Mouse (Mus musculus): ENCODE results near the gene Agps. TPM values are rescaled to one million over a fixed set of nuclear protein-coding genes. Genes with fewer than 3 reads are reported as not detected.

Gene Agps
- total RNA-seq, 2 experiments from 2014 or later, result 24.3 to 27.6 TPM

GRCm38 (mm10) chr2:75824846-75825245, 7.1 kb upstream of the Agps start:
- no peak for ATAC-seq (replicated peaks; ENCODE audit: low FRiP score, low TSS enrichment, poor library complexity, severe bottlenecking)

DNA sequence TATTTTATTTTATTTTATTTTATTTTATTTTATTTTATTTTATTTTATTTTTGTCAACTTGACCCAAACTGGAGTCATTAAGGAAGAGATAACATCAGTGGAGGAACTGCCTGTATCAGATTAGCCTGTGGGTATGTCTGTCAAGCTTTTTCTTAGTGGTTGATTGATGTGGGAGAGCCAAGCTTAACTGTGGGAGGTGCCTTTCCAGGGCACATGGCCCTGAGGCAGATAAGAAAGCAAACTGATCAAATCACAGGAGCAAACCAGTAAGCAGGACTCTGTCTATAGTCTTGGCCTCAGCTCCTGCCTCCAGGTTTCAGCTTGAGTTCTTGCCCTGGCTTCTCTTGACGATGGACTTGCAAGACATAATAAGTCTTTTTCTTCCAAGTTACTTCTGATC, 6.4 kb upstream of the Agps start:
- ATAC-seq (replicated peaks; ENCODE audit: low FRiP score, low TSS enrichment, poor library complexity, severe bottlenecking), result peak; percentile 59

- ATAC-seq (replicated peaks; ENCODE audit: low FRiP score, low TSS enrichment, poor library complexity, severe bottlenecking), result no peak
These were observed 2.9 kb upstream of the Agps start for GRCm38 (mm10) chr2:75828931-75829610.

DNA sequence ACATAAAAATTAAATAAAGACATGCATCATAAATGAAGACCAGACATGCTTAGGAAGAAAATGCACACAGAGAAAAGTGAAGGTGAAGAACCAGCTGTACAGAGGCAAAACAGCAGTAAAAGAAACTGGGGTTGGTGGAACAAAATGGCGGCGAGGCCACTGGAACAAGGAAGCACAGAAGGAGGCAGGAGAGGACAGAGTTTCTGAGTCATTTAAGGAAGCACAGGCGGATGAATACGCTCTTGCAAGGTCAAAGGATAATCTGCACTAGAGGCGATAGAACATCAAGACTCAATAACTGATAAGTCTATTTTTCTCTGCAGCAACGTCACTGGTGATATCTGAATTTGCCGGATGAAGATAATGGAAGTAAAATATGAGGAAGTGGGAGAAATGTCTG, 1.7 kb upstream of the Agps start:
- ATAC-seq (replicated peaks; ENCODE audit: low FRiP score, low TSS enrichment, poor library complexity, severe bottlenecking), result no peak

DNA sequence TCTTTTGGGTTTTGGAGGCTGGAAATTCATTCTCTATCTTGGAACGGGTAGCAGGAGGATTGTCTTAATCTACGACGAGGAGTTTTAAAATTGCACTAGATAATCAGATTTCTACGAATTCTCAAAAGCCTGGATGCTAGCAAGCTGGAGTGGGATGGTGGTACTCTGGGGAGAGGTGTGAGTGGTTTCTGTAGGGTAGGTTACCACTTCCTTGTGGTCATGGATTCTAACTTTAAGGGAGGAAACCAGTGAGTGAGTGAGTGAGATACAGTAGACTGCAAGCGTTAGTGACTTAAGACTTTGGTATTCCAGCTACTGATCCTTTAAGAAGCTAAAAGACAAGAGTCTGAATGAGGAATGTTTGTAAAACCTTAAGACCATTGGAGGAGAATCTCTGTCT, 804 bp downstream of the Agps start:
- ATAC-seq (replicated peaks; ENCODE audit: low FRiP score, low TSS enrichment, poor library complexity, severe bottlenecking), result no peak

GRCm38 (mm10) chr2:75834492-75834891, 2.5 kb downstream of the Agps start:
- ATAC-seq (replicated peaks; ENCODE audit: low FRiP score, low TSS enrichment, poor library complexity, severe bottlenecking), result no peak

DNA sequence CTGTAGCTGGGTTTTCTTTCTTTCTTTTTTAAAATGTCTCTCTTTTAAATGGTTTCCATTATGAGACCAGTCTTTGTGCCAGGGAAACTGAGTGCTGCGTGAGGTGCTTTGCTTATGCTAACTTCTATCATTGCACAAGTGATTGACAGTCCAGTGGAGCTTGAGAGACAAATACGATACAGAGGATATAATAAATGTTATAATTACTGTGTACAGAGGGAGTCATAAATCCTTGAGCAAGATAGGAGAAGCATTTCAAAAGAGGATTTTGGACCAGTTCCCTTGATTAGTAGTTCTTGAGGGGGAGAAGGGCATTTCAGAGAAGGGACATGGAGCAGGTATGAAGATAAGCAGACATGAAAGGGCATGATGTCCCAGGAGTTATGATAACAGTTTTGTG, 10.3 kb downstream of the Agps start:
- ATAC-seq (replicated peaks; ENCODE audit: low FRiP score, low TSS enrichment, poor library complexity, severe bottlenecking), result no peak; the same call in 1 of the 2 replicates

DNA sequence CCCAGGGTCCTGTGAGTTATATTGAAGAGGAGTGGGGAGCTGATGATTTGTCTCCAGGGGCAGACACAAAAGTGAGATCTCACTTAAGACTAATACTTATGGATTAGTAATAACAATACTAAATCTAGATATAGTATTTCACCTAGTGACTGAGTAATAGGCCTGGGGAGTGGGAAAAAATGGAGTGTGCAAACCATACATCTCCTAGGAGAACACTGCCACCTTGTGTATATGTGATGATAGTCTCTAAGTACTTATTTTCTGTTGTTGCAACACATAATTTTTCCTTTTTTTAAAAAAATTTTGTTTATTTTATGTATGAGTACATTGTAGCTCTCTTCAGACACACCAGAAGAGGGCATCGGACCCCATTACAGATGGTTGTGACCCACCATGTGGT, 15.7 kb downstream of the Agps start:
- no peak for ATAC-seq (replicated peaks; ENCODE audit: low FRiP score, low TSS enrichment, poor library complexity, severe bottlenecking)

GRCm38 (mm10) chr2:75852483-75852882, 20.5 kb downstream of the Agps start:
- no peak for ATAC-seq (replicated peaks; ENCODE audit: low FRiP score, low TSS enrichment, poor library complexity, severe bottlenecking)

DNA sequence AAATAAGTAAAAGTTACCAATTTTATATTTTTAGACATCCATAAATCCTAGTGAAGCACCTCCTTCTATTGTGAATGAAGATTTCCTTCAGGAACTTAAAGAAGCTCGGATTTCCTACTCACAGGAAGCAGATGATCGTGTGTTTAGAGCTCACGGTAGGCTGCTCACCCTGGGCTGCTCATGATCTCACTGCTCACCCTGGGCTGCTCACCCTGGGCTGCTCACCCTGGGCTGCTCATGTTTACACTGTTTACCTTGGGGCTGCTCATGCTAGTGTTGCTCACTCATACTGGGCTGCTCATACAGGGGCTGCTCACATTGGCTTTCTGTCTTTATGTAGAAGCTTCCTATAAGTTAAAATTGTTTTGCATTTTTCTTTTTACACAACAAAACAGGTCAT, 22.2 kb downstream of the Agps start:
- ATAC-seq (replicated peaks; ENCODE audit: low FRiP score, low TSS enrichment, poor library complexity, severe bottlenecking), result no peak

DNA sequence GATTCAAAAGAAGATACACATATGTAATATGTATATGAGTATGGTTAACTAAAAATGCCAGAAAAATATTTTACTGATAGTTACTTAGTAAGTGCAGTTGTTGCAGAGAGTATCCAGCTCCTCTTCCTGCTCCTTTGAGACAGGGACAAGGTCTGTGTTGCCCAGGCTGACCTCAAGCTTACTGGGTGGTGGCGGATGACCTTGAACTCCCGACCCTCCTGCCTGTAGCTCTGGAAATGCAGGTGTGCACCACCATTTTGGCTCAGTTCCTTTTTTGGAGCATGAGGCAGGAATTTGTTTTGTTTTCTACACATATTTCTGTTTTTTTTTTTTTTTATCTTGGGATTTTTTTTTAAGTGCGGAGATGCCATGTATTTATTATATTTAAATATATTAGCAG, 29.1 kb downstream of the Agps start:
- no peak for ATAC-seq (replicated peaks; ENCODE audit: low FRiP score, low TSS enrichment, poor library complexity, severe bottlenecking)

GRCm38 (mm10) chr2:75869604-75870003, 37.6 kb downstream of the Agps start:
- ATAC-seq (replicated peaks; ENCODE audit: low FRiP score, low TSS enrichment, poor library complexity, severe bottlenecking), result no peak

DNA sequence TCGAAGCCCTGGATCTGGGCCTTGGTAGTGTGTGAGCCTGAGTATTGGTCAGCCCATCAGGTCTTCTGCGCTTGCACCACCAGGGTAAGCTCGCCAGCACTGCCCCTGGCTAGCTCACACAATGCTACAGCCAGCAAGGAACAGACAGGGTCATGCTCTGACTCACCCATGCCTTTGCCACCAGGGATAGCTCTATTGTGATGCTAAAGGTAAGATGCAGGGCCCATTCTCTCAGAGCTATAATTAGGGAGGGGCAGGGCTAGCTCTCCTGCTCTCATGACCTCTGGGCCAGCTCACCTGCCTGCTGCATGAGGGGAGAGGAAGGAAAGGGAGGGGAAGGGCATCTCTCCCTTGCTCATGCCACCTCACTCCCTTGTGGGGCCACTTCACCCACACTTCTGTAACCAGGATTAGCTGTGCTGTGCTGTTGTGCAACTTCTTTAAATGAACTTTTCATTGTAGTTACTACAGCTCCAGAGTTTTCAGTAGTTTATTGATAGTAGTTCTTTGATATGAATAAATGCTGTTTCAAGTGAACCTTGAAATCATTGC, 42.1 kb downstream of the Agps start:
- peak; percentile 18; the same call in 1 of the 2 replicates for ATAC-seq (replicated peaks; ENCODE audit: low FRiP score, low TSS enrichment, poor library complexity, severe bottlenecking)

DNA sequence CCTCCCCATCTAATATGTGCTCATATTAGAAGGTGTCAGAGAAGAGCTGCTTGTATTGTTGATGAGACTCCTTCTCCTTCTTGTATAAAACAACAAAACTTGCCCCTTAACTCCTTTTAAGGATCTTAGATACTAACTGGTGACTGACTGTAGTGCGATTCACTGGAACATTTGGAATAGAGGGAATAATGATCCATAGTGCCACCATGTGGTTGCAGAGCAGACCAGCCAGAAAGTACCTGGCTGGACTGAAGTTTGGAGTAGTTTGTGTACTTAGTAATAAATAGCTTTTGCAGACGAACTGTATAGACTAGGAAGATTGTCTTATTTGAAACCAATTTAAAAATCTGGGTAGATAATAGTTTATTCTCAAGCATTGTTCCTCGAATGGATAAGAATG, 47.8 kb downstream of the Agps start:
- ATAC-seq (replicated peaks; ENCODE audit: low FRiP score, low TSS enrichment, poor library complexity, severe bottlenecking), result no peak

- ATAC-seq (replicated peaks; ENCODE audit: low FRiP score, low TSS enrichment, poor library complexity, severe bottlenecking), result peak; percentile 77
These were observed 51.6 kb downstream of the Agps start for GRCm38 (mm10) chr2:75883543-75883942.

DNA sequence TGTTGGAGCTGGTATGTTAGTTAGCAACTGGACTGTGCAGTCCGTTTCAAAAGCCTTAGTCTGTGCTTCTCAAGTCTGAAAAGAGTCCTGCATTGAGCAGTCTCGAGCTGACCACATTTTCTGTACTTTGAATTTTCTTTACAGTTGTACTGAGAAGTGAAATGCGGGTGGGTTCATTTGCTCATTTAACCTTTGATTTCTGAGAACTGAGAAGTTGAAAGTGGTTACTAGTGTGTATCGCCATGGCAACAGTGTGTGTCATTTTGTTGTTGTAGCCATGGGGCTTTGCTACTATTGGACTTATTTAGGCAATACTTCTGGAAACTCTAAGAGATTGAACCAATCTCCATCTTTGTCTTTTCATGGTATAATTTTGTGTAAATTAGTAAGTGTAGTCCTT, 60.0 kb downstream of the Agps start:
- ATAC-seq (replicated peaks; ENCODE audit: low FRiP score, low TSS enrichment, poor library complexity, severe bottlenecking), result no peak

GRCm38 (mm10) chr2:75895711-75896110, 63.7 kb downstream of the Agps start:
- ATAC-seq (replicated peaks; ENCODE audit: low FRiP score, low TSS enrichment, poor library complexity, severe bottlenecking), result no peak

GRCm38 (mm10) chr2:75900281-75900680, 68.3 kb downstream of the Agps start:
- ATAC-seq (replicated peaks; ENCODE audit: low FRiP score, low TSS enrichment, poor library complexity, severe bottlenecking), result no peak

DNA sequence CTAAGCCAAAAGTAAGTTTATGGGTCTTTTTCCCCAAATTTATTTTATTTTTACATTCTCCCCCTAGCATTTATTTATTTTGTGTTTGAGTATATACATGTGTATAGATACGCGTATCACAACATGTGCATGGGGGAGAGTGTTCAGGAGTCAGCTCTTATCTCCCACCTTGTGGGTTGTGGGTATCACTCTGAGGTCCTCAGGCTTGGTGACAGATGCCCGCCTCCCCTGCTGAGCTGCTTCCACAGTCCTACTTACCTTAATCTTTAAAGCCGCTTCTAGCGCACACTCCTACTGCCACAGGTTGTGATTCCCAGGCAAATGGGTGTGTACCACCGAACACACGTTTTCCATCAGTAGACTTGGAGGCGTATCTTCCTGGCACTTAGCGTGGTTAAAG, 69.9 kb downstream of the Agps start:
- peak; percentile 95 for ATAC-seq (replicated peaks; ENCODE audit: low FRiP score, low TSS enrichment, poor library complexity, severe bottlenecking)

GRCm38 (mm10) chr2:75907142-75907541, 75.2 kb downstream of the Agps start:
- ATAC-seq (replicated peaks; ENCODE audit: low FRiP score, low TSS enrichment, poor library complexity, severe bottlenecking), result no peak

GRCm38 (mm10) chr2:75915040-75915439, 83.1 kb downstream of the Agps start:
- no peak for ATAC-seq (replicated peaks; ENCODE audit: low FRiP score, low TSS enrichment, poor library complexity, severe bottlenecking)

Data from megakaryocyte-erythroid progenitor cell, adult 5-6 weeks (primary cell).